Mouse (Mus musculus) kidney, adult 2 months (tissue): ENCODE data around the gene Aph1c. TPM values are rescaled to one million over a fixed set of nuclear protein-coding genes. Genes with fewer than 3 reads are reported as not detected.

Source experiments
- DNase-seq: peaks from one replicate; pipeline ENCODE4 v3.0.0; 2021
- H3K27ac ChIP-seq: fragments of 200-500 bp; 2 replicates; pipeline ENCODE4 v1.5.1; 2012; ENCODE audit warnings: low read depth, low read length, control low read depth, inconsistent platforms; ENCODE audit not compliant: insufficient read depth
- H3K27me3 ChIP-seq: fragments of 200-500 bp; replicated peaks from 2 replicates; pipeline ENCODE4 v1.6.1; 2012; ENCODE audit warnings: mild to moderate bottlenecking, moderate library complexity, low read length, inconsistent platforms; ENCODE audit not compliant: control insufficient read depth, insufficient read depth
- H3K36me3 ChIP-seq: fragments of 200-500 bp; 2 replicates; pipeline ENCODE4 v1.6.1; 2012; ENCODE audit warnings: mild to moderate bottlenecking, moderate library complexity, low read length, inconsistent platforms; ENCODE audit not compliant: control insufficient read depth, insufficient read depth
- H3K4me1 ChIP-seq: fragments of 200-500 bp; 2 replicates; pipeline ENCODE4 v1.6.1; 2011; ENCODE audit warnings: low read length; ENCODE audit not compliant: control insufficient read depth, insufficient read depth
- H3K4me3 ChIP-seq: fragments of 200-500 bp; 2 replicates; pipeline ENCODE4 v1.5.1; 2011; ENCODE audit warnings: mild to moderate bottlenecking, low read depth, low read length, control low read depth; ENCODE audit not compliant: insufficient read depth
- CTCF ChIP-seq: fragments of 200-500 bp; conservative IDR thresholded peaks from 2 replicates; pipeline ENCODE4 v1.5.1; 2011; ENCODE audit warnings: low read depth, mild to moderate bottlenecking, control low read depth, low read length, moderate library complexity, mixed read lengths; ENCODE audit not compliant: insufficient read depth, insufficient read length
- POLR2A ChIP-seq: fragments of 200-500 bp; IDR thresholded peaks from one replicate; pipeline ENCODE4 v1.6.1; 2011; ENCODE audit warnings: low read depth, low read length, control low read depth
- WGBS: fragments of 180-500 bp; shearing (Covaris S2); methylation state at CpG from one replicate; pipeline ENCODE4 v1.1.7; 2018; 5-methylcytosine and 5-hydroxymethylcytosine counted together
- polyA plus RNA-seq: library from polyadenylated mRNA; depleted of rRNA; stranded (reverse); fragments of >200 nt; gene quantifications from 2 replicates; pipeline ENCODE4 v1.2.3, GENCODE M21; 2012; rRNA removed

Aph1c gene
- 22.9 and 29.4 TPM in 2 replicates for polyA plus RNA-seq

DNA sequence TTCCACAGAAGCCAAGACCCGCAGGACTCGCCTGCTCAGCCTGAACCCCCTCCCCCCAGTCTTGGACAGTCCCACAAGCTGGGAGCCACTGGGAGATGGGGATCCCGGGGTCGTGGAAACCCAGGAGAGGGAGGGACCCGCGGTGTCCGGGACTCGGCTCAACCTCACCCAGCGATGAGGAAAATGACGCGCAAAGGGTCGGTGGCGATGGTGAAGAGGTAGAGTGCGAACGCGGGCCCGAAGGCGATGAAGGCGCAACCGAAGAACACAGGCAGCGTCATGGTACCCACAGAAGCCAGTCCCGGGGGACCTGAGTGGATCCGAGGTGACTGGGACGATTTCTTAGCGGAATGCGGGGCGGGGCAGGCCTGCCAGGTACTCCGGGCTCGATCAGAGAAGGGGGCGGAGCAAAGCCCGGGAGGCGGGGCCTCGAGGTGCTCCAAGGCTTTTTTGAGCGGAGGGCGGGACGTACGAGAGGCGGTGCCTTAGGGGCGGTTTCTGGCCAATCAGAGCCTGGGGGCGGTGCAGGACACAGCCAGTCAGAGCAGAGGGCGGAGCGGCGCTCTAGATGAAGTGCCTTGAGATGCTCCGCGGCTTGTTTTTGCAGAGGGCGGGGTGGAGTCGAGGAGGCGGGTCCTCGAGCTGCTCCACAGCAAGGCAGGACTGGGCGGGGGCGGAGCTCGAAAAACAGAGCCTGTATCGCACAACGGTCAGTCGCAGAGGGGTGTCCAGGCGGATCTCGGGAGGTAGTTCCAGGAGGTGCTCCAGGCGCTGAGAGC, at the start of gene Aph1c:
Aph1c (minus strand) TSS at position 409 of the 779 bp plus-strand sequence.
- peak within 1 kb of the TSS; percentile 92 for H3K4me3 ChIP-seq
- no peaks in the 10 kb centered on the region for H3K36me3 ChIP-seq
- WGBS = 1% methylated on average over 58 of the region's 58 CpGs
- peak; percentile 49 for TF ChIP-seq POLR2A
- TF ChIP-seq CTCF = no peak
- DNase-seq = peak; percentile 100
- H3K27ac ChIP-seq = peak within 1 kb of the TSS; percentile 93
- H3K27me3 ChIP-seq = no peaks in the 10 kb centered on the region
- H3K4me1 ChIP-seq = peaks cover 14% of the 10 kb centered on the region; the same call in 1 of the 2 replicates

- Histone ChIP-seq H3K4me3 (no peak overlapping the region), H3K27ac (no peak overlapping the region), H3K27me3 (no peaks in the 10 kb centered on the region), H3K4me1 (peaks cover 4% of the 10 kb centered on the region; the same call in 1 of the 2 replicates), H3K36me3 (no peaks in the 10 kb centered on the region)
- WGBS = 85% methylated on average over 5 of the region's 5 CpGs
- no peak for DNase-seq
- TF ChIP-seq CTCF = no peak
- no peak for TF ChIP-seq POLR2A
These were observed 49.0 kb upstream of the Aph1c start for GRCm38 (mm10) chr9:66883500-66883899.

- Histone ChIP-seq H3K27me3 (no peaks in the 10 kb centered on the region), H3K27ac (no peak overlapping the region)
- 50% methylated on average over 8 of the region's 8 CpGs for WGBS
These were observed 47.9 kb upstream of the Aph1c start for GRCm38 (mm10) chr9:66882406-66882821.

GRCm38 (mm10) chr9:66881858-66882257, 47.3 kb upstream of the Aph1c start:
- Histone ChIP-seq H3K4me1 (peaks cover 2% of the 10 kb centered on the region; the same call in 1 of the 2 replicates), H3K36me3 (no peaks in the 10 kb centered on the region), H3K27me3 (no peaks in the 10 kb centered on the region), H3K4me3 (no peak overlapping the region), H3K27ac (no peak overlapping the region)
- WGBS = 72% methylated on average over 3 of the region's 3 CpGs
- TF ChIP-seq CTCF (no peak), POLR2A (no peak)
- no peak for DNase-seq

More at GRCm38 (mm10) chr9:66882406-66882821, 47.9 kb upstream of the Aph1c start:
- H3K36me3 ChIP-seq = no peaks in the 10 kb centered on the region
- H3K4me1 ChIP-seq = peaks cover 2% of the 10 kb centered on the region; the same call in 1 of the 2 replicates
- no peak overlapping the region for H3K4me3 ChIP-seq
- peak; percentile 24 for DNase-seq
- TF ChIP-seq POLR2A (no peak), CTCF (no peak)

DNA sequence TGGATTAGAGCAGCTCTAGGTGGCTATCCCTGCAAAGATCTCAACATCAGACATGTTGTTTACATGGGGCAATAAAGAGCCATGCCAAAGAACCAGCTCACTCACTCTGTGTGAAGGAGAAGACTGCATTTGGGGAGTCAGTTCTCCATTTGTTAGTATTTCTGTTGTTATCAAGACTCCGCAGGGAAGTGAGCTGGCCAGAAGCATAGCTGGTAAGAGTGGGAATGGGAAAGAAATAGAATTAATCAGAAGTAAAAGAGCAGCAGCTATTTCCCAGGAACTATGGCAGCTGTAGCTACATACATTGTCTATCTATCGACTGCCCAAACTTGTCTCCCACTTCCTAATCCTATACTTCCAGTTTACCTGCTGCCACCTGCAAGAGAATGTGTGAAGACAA, 46.2 kb upstream of the Aph1c start:
- TF ChIP-seq POLR2A (no peak), CTCF (no peak)
- Histone ChIP-seq H3K36me3 (no peaks in the 10 kb centered on the region), H3K27me3 (no peaks in the 10 kb centered on the region), H3K4me1 (peaks cover 2% of the 10 kb centered on the region; the same call in 1 of the 2 replicates), H3K4me3 (no peak overlapping the region), H3K27ac (no peak overlapping the region)
- WGBS = 90% methylated on average over 2 of the region's 2 CpGs
- DNase-seq = no peak

GRCm38 (mm10) chr9:66879486-66879885, 45.0 kb upstream of the Aph1c start:
- Histone ChIP-seq H3K27me3 (no peaks in the 10 kb centered on the region), H3K4me1 (peaks cover 2% of the 10 kb centered on the region; the same call in 1 of the 2 replicates), H3K36me3 (no peaks in the 10 kb centered on the region), H3K4me3 (no peak overlapping the region), H3K27ac (no peak overlapping the region)
- TF ChIP-seq CTCF (no peak), POLR2A (no peak)
- 84% methylated on average over 6 of the region's 6 CpGs for WGBS
- no peak for DNase-seq

GRCm38 (mm10) chr9:66878899-66879298, 44.4 kb upstream of the Aph1c start:
- WGBS = 92% methylated on average over 3 of the region's 3 CpGs
- H3K36me3 ChIP-seq = no peaks in the 10 kb centered on the region
- DNase-seq = no peak
- no peak overlapping the region for H3K4me3 ChIP-seq
- no peak overlapping the region for H3K27ac ChIP-seq
- H3K27me3 ChIP-seq = no peaks in the 10 kb centered on the region
- H3K4me1 ChIP-seq = peaks cover 2% of the 10 kb centered on the region; the same call in 1 of the 2 replicates
- TF ChIP-seq POLR2A (no peak), CTCF (no peak)
